Mouse (Mus musculus) liver, embryonic 14 days (tissue): ENCODE results near the gene Dppa1. TPM values are rescaled to one million over a fixed set of nuclear protein-coding genes. Genes with fewer than 3 reads are reported as not detected.

ENCODE experiments used
- polyA plus RNA-seq: library from polyadenylated mRNA; depleted of rRNA; stranded (reverse); fragments of >200 nt; gene quantifications from 2 replicates; pipeline ENCODE4 v1.2.3, GENCODE M21; 2012; rRNA removed

Dppa1 gene
- polyA plus RNA-seq = not detected in 2 replicates

GRCm38 (mm10) chr11:46629211-46629795, at the start of gene Dppa1:
Gene Dppa1, minus strand, starts transcription at chr11:46629261.

GRCm38 (mm10) chr11:46571327-46571726, 57.7 kb downstream of the Dppa1 start, which contains the start of gene BC053393:
Gene BC053393, plus strand, starts transcription at chr11:46571536.

Other genes starting within 250 kb of the Dppa1 start
- gene Itk, start 239.7 kb downstream of the Dppa1 start, polyA plus RNA-seq = 0.03 and 0.05 TPM in 2 replicates
- gene Fam71b, start 232.7 kb downstream of the Dppa1 start, polyA plus RNA-seq = 0.02 TPM in 2 replicates
- 28.9 and 30.9 TPM in 2 replicates for gene Med7, start 192.3 kb downstream of the Dppa1 start, polyA plus RNA-seq
- gene Havcr2, start 174.3 kb downstream of the Dppa1 start, polyA plus RNA-seq = 0.16 and 0.17 TPM in 2 replicates
- gene Gm12169, start 105.0 kb downstream of the Dppa1 start, polyA plus RNA-seq = not detected in 2 replicates
- not detected in 2 replicates for gene BC053393, start 57.7 kb downstream of the Dppa1 start, polyA plus RNA-seq
- gene Timd2, start 77.8 kb upstream of the Dppa1 start, polyA plus RNA-seq = 22.5 and 30.2 TPM in 2 replicates
- 0.01 and 0.07 TPM in 2 replicates for gene Havcr1, start 105.8 kb upstream of the Dppa1 start, polyA plus RNA-seq
- gene Timd4, start 181.5 kb upstream of the Dppa1 start, polyA plus RNA-seq = 4.0 and 5.1 TPM in 2 replicates